Mouse (Mus musculus) liver, embryonic 12.5 days (tissue): ENCODE measurements around the gene Get4. TPM values are rescaled to one million over a fixed set of nuclear protein-coding genes. Genes with fewer than 3 reads are reported as not detected.

Source experiments
- ATAC-seq: fragments of 200-750 bp; cut with Nextera tagmentation; 2 replicates; pipeline ENCODE4 v1.8.0; 2017; ENCODE audit warnings: moderate number of reproducible peaks, mild to moderate bottlenecking, moderate library complexity
- H3K27ac ChIP-seq: fragments of 300-500 bp; sonication (generic); 2 replicates; pipeline ENCODE4 v1.5.1; 2016; ENCODE audit warnings: mild to moderate bottlenecking
- H3K27me3 ChIP-seq: fragments of 300-500 bp; sonication (generic); replicated peaks from 2 replicates; pipeline ENCODE4 v1.6.1; 2016; ENCODE audit warnings: mild to moderate bottlenecking, moderate library complexity
- H3K36me3 ChIP-seq: fragments of 300-500 bp; sonication (generic); 2 replicates; pipeline ENCODE4 v1.6.1; 2016; ENCODE audit warnings: mild to moderate bottlenecking, moderate library complexity
- H3K4me1 ChIP-seq: fragments of 300-500 bp; sonication (generic); 2 replicates; pipeline ENCODE4 v1.6.1; 2016
- H3K4me2 ChIP-seq: fragments of 300-500 bp; sonication (generic); 2 replicates; pipeline ENCODE4 v1.6.1; 2016; ENCODE audit warnings: mild to moderate bottlenecking, moderate library complexity
- H3K4me3 ChIP-seq: fragments of 300-500 bp; sonication (generic); 2 replicates; pipeline ENCODE4 v1.5.1; 2016; ENCODE audit warnings: mild to moderate bottlenecking, moderate library complexity
- H3K9ac ChIP-seq: fragments of 300-500 bp; sonication (generic); 2 replicates; pipeline ENCODE4 v1.6.1; 2016; ENCODE audit warnings: mild to moderate bottlenecking, moderate library complexity
- H3K9me3 ChIP-seq: fragments of 300-500 bp; sonication (generic); replicated peaks from 2 replicates; pipeline ENCODE4 v1.6.1; 2016; ENCODE audit warnings: mild to moderate bottlenecking, moderate library complexity
- WGBS: fragments of 180-500 bp; shearing (Covaris S2); methylation state at CpG from one replicate; pipeline ENCODE4 v1.1.7; 2016; ENCODE audit not compliant: insufficient replicate concordance; 5-methylcytosine and 5-hydroxymethylcytosine counted together
- polyA plus RNA-seq: library from polyadenylated mRNA; unstranded; fragments of >200 nt; fragmentation: Nextera tagmentation; extraction: Ambion mirVana; gene quantifications from 2 replicates; pipeline ENCODE4 v1.2.1, GENCODE M21; 2016

The Get4 gene
- polyA plus RNA-seq, 1 experiment from 2014 or later, result 165 TPM

DNA sequence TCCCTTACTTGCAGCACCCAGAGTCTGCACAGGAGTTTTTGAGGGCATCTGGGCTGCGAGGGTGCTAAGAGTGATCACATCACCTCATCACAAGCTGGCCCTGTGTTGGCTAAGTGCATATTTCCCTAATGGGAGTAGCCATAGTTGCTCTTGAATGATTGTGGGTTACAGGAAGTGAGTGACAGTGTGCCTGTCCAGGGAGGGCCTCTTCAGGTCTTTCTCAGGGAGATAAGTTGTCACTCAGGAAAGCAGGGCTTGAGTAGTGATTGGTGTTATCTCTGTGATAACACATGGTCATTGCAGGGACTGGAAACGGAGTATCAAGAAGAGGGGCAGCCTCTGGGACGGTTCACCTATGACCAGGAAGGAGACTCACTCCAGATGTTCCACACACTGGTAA, 4.4 kb upstream of the Get4 start:
- ATAC-seq, result peak; percentile 2; the same call in 1 of the 2 replicates
- Histone ChIP-seq H3K9ac (peak overlapping the region; percentile 10; the same call in 1 of the 2 replicates), H3K9me3 (no peaks in the 10 kb centered on the region), H3K4me2 (no peak overlapping the region), H3K4me1 (peaks cover 29% of the 10 kb centered on the region), H3K36me3 (peaks cover 80% of the 10 kb centered on the region), H3K4me3 (no peak overlapping the region), H3K27me3 (no peaks in the 10 kb centered on the region), H3K27ac (0 out of 2 replicates have a peak overlapping the region, but pooled peaks have one; percentile 2)
- WGBS, result 26% methylated on average over 3 of the region's 3 CpGs

DNA sequence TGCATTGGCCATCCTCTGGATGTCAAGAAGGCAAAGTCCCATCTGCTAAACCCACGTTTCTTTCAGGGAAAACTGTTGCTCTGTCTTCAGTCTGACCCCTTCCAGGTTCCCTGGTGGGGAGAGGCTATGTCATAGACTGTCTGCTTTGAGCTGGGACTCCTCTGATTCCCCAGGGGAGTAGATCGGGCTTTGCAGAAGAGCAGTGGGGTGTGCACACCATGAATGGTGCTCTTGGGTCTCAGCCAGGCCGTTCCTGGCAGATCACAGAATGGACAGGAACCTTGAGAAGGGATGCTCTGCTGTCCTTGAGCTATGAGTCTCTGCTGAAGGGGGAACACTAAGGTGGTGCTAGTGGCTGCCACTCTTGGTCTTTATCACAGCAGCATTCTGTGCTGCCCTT, 3.3 kb upstream of the Get4 start:
- H3K27ac ChIP-seq, result no peak overlapping the region
- H3K9ac ChIP-seq, result no peak overlapping the region
- no peaks in the 10 kb centered on the region for H3K27me3 ChIP-seq
- peaks cover 39% of the 10 kb centered on the region for H3K4me1 ChIP-seq
- no peak for ATAC-seq
- H3K9me3 ChIP-seq, result no peaks in the 10 kb centered on the region
- H3K36me3 ChIP-seq, result peaks cover 71% of the 10 kb centered on the region
- WGBS, result 82% methylated on average over 3 of the region's 3 CpGs
- H3K4me2 ChIP-seq, result no peak overlapping the region
- H3K4me3 ChIP-seq, result no peak overlapping the region

DNA sequence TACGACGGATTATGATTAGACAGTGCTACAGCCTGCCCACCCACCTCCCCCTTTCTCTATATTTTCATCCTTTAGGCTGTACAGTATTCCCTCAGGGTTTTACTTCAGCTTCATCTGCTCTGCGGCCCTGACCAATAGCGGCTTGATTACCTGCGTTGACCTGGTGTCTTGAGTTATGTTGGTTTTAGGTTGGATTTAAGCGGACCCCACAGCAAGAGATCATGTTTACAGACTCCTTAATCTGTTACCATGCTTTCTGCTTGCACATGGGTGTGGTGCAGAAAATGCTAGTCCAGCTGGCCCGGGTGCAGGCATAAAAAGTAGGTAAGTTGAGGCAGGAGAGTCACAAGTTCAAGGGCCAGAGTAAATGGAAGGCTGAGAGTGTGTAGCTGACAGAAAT, 845 bp upstream of the Get4 start:
- WGBS, result 77% methylated on average over 7 of the region's 7 CpGs
- peak overlapping the region; percentile 73 for H3K4me3 ChIP-seq
- H3K4me1 ChIP-seq, result peaks cover 64% of the 10 kb centered on the region

DNA sequence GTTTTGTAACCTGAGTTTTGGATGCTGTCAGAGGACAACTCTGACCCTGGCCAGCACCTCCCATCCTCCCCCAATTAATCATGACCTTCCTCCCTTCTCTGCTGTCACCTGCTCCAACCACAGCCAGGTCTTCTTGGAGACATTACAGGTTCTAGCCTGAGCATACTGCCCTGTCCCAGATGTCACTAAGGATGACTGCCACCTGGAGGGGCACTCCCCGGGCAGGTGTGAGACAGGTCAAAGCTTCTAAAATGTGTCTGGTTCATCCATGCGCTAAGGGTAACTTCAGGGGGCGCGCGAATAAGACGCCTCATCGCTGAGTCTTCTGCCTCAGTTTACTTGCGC, 416 bp upstream of the Get4 start:
- no peaks in the 10 kb centered on the region for H3K9me3 ChIP-seq
- peaks cover 70% of the 10 kb centered on the region for H3K36me3 ChIP-seq
- WGBS, result 2% methylated on average over 8 of the region's 8 CpGs
- H3K27me3 ChIP-seq, result no peaks in the 10 kb centered on the region
- ATAC-seq, result peak; percentile 11
- H3K4me2 ChIP-seq, result peak overlapping the region; percentile 99
- peaks cover 64% of the 10 kb centered on the region for H3K4me1 ChIP-seq
- peak overlapping the region; percentile 97 for H3K27ac ChIP-seq
- H3K9ac ChIP-seq, result peak overlapping the region; percentile 77
- H3K4me3 ChIP-seq, result peak overlapping the region; percentile 73

More for the DNA sequence above, 845 bp upstream of the Get4 start:
- Histone ChIP-seq H3K27me3 (no peaks in the 10 kb centered on the region), H3K9ac (peak overlapping the region; percentile 77), H3K4me2 (peak overlapping the region; percentile 99), H3K9me3 (no peaks in the 10 kb centered on the region), H3K36me3 (peaks cover 71% of the 10 kb centered on the region), H3K27ac (peak overlapping the region; percentile 97)
- ATAC-seq, result no peak

DNA sequence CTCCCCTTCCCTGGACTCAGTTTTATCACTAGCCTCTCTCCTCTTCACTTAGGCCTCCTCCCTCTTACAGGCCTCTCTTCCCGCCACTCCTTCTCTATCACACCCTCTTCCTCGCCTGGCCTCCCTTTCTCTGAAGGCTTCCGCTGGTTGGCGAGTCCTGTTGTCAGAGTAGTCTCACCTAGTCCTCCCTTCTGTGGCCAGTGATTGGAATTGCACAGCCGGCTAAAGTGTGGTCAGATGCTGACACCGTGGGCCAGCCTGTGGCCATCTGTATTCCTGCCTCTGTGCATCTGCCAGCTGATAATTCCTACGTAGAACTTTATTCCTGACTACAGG, 754 bp downstream of the Get4 start:
- peak overlapping the region; percentile 77 for H3K9ac ChIP-seq
- peak overlapping the region; percentile 99 for H3K4me2 ChIP-seq
- peak overlapping the region; percentile 97 for H3K27ac ChIP-seq
- no peaks in the 10 kb centered on the region for H3K9me3 ChIP-seq
- WGBS, result 0% methylated on average over 7 of the region's 7 CpGs
- peaks cover 64% of the 10 kb centered on the region for H3K4me1 ChIP-seq
- peak overlapping the region; percentile 73 for H3K4me3 ChIP-seq
- H3K27me3 ChIP-seq, result no peaks in the 10 kb centered on the region
- peak; percentile 75 for ATAC-seq
- peaks cover 70% of the 10 kb centered on the region for H3K36me3 ChIP-seq

DNA sequence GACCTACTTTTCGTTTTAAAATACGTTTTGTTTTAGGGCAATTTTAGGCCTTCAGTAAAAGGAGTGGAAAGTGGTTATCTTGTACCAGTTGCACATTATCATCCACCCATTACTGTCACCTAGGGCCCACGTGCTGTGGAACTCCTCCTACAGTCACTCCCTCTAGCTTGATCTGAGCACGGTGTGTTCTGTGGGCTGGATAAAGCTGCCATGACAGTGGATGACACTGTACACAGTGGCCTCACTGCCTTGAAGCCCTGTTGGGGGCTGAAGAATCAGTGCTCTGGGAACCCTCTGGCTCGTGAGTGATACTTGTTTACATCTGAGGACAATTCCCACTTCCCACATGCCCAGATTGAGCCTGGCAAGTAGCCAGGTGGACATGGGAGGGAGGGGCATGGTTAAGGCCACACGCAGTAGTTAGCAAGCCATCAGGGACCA, 1.2 kb downstream of the Get4 start:
- Histone ChIP-seq H3K36me3 (peaks cover 70% of the 10 kb centered on the region), H3K4me1 (peaks cover 67% of the 10 kb centered on the region), H3K9me3 (no peaks in the 10 kb centered on the region), H3K27ac (peak overlapping the region; percentile 97), H3K4me2 (peak overlapping the region; percentile 99), H3K4me3 (peak overlapping the region; percentile 73), H3K27me3 (no peaks in the 10 kb centered on the region), H3K9ac (peak overlapping the region; percentile 77)
- whole genome bisulfite sequencing, result 4% methylated on average over 6 of the region's 6 CpGs
- peak; percentile 64 for ATAC-seq

DNA sequence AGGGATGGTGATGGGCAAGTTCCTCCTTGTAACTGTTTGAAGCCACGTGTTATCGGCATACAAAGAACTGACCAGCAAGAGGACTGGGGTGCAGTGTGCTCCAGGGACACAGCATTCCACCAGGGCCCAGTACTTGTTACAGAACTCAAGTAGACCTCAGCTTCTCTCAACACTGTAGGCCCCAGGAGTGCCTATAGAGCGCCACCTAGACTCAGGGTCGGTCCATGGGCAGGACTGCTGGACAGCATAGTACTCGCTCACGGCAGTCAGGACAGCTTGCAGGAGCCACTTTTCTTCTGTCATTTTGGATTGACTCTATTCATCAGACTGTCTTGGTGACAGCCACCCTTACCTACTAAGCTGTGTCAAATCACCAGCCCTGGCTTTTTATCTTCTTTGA, 2.8 kb downstream of the Get4 start:
- H3K4me1 ChIP-seq, result peaks cover 82% of the 10 kb centered on the region
- H3K36me3 ChIP-seq, result peaks cover 71% of the 10 kb centered on the region
- WGBS, result 77% methylated on average over 6 of the region's 6 CpGs
- ATAC-seq, result no peak
- H3K27me3 ChIP-seq, result no peaks in the 10 kb centered on the region
- H3K9ac ChIP-seq, result peak overlapping the region; percentile 77; the same call in 1 of the 2 replicates
- H3K27ac ChIP-seq, result 0 out of 2 replicates have a peak overlapping the region, but pooled peaks have one; percentile 97
- H3K9me3 ChIP-seq, result no peaks in the 10 kb centered on the region
- H3K4me2 ChIP-seq, result peak overlapping the region; percentile 99
- no peak overlapping the region for H3K4me3 ChIP-seq

DNA sequence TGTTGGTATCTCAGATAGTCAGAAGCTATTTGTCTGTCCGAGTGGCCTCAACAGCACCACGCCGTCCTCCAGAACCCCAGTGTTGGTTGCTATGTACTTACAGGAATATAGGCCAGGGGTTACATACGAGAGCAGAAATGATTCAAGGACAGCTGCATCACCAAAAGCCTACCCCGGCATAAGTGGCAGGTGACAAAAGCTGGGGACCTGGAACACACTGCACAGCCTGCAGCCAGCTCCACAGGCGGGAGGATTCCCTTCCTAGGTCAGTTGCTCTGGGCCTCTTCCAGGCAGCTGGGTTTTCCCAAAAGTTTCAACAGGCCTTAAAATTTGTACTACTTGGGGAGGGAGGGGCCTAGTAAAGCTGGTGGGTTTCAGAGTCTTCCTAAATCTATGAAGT, 3.7 kb downstream of the Get4 start:
- ATAC-seq, result no peak
- Histone ChIP-seq H3K27me3 (no peaks in the 10 kb centered on the region), H3K9ac (0 out of 2 replicates have a peak overlapping the region, but pooled peaks have one; percentile 20), H3K9me3 (no peaks in the 10 kb centered on the region), H3K36me3 (peaks cover 71% of the 10 kb centered on the region), H3K4me1 (peaks cover 89% of the 10 kb centered on the region), H3K27ac (peak overlapping the region; percentile 39; the same call in 1 of the 2 replicates), H3K4me2 (peak overlapping the region; percentile 99), H3K4me3 (no peak overlapping the region)
- WGBS, result 80% methylated on average over 6 of the region's 6 CpGs

DNA sequence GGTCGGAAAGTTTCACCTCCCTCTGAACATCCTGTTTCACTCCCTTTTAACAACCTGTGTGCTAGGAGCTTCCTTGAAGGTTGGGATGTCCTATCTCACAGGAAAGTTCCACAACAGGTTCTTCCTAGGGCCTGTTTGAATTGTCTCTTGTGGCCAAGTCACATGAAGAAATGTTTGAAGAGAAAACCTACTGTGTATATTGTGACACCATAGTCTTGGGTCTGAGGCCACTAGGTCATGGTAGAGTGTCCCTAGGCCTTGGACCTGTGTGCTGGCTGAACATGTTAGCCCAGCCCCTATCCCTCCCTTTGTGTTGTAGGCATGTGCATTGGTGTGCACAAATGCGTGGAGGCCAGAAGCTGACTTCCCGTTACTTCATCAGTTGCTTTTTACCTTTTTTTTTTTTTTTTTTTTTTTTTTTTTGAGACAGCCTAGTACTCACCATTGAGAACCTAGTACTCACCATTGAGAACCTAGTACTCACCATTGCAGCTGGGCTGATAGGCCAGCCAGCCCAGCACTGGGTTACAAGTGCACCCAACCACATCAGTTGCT, 4.2 kb downstream of the Get4 start:
- Histone ChIP-seq H3K9ac (peak overlapping the region; percentile 20; the same call in 1 of the 2 replicates), H3K4me2 (no peak overlapping the region)
- WGBS, result 76% methylated on average over 3 of the region's 3 CpGs

DNA sequence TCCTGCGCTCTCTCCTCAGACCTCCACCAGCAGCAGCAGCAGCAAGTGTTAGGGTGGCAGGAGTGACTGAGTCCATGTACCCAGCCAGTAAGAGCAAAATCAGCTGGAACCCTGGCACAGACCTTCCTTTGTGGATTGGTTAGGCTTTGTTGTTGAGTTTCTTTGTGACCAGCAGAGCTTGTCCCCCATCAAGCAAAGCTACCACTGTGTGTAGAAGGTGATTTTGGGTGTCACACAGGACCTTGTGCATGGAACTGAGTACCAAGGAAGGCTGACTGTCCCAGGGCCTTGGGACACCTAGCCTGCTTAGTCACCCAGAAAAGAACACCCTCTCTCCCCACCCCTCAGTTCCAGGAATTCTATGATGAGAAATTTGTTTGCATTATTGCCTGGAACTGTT, 5.1 kb downstream of the Get4 start:
- no peak for ATAC-seq
- peak overlapping the region; percentile 6; the same call in 1 of the 2 replicates for H3K9ac ChIP-seq
- H3K4me1 ChIP-seq, result peaks cover 91% of the 10 kb centered on the region
- H3K4me2 ChIP-seq, result no peak overlapping the region
- 88% methylated on average over 1 of the region's 1 CpGs for WGBS
- H3K27ac ChIP-seq, result peak overlapping the region; percentile 33
- peaks cover 85% of the 10 kb centered on the region for H3K36me3 ChIP-seq
- H3K4me3 ChIP-seq, result no peak overlapping the region
- no peaks in the 10 kb centered on the region for H3K9me3 ChIP-seq
- H3K27me3 ChIP-seq, result no peaks in the 10 kb centered on the region

More for the DNA sequence above, 4.2 kb downstream of the Get4 start:
- peaks cover 75% of the 10 kb centered on the region for H3K36me3 ChIP-seq
- no peak overlapping the region for H3K4me3 ChIP-seq
- no peaks in the 10 kb centered on the region for H3K27me3 ChIP-seq
- H3K9me3 ChIP-seq, result no peaks in the 10 kb centered on the region
- peak overlapping the region; percentile 42 for H3K27ac ChIP-seq
- peaks cover 89% of the 10 kb centered on the region for H3K4me1 ChIP-seq
- no peak for ATAC-seq

DNA sequence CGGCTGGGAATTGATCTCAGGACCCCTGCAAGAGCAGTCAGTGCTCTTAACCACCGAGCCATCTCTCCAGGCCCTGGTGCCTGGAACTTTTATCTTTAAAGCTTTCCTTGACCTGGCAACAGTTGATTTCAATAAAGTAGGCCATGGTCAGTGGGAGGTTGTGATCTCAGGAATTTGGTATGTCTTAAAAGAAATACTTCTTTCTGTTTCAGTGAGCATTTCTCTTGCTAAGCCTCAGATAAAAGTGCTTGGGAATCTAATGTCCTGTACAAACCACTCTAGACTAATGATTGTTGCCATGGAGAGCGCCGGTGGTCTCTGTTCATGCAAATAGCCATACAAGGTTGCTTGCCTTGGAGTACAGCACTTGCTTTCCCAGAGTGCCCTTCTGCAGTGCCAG, 5.7 kb downstream of the Get4 start:
- H3K4me2 ChIP-seq, result no peak overlapping the region
- 74% methylated on average over 4 of the region's 4 CpGs for WGBS

DNA sequence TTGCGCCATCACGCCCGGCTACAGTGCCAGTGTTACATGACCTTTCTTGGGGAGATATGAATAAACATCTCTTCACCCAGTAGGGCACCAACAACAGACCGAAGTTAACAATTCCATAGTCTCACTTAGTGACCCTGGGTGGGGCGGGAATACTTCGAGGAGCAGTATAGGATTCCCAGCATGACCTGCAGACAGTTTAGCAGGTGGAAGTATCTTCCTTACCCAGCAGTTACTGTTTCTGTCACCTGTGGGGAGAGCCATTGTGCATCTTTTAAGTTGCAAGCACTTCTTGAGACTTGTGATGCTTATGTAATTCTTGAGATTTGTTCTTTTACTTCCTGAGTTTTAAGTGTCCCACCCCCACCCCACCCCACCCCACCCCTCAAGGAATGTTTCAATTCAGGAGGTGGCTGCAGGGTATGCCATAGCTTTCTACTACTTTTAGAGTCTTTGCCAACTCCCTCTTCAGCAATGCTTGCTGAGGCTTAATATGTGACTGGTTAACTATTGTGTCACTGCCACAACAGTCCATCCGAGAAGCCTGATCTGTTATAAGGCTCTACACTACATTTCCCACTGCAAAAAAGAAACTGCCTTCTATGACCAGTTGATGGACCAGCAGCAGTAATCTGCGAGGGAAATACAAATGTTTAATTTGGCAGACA, 6.4 kb downstream of the Get4 start:
- no peak overlapping the region for H3K4me2 ChIP-seq
- no peak for ATAC-seq
- no peak overlapping the region for H3K27ac ChIP-seq
- no peaks in the 10 kb centered on the region for H3K27me3 ChIP-seq
- no peak overlapping the region for H3K9ac ChIP-seq
- WGBS, result 90% methylated on average over 8 of the region's 8 CpGs
- H3K36me3 ChIP-seq, result peaks cover 97% of the 10 kb centered on the region
- peaks cover 84% of the 10 kb centered on the region for H3K4me1 ChIP-seq
- no peaks in the 10 kb centered on the region for H3K9me3 ChIP-seq
- no peak overlapping the region for H3K4me3 ChIP-seq

More for the DNA sequence above, 5.7 kb downstream of the Get4 start:
- peaks cover 90% of the 10 kb centered on the region for H3K36me3 ChIP-seq
- H3K4me3 ChIP-seq, result no peak overlapping the region
- H3K27ac ChIP-seq, result peak overlapping the region; percentile 39; the same call in 1 of the 2 replicates
- no peaks in the 10 kb centered on the region for H3K9me3 ChIP-seq
- H3K9ac ChIP-seq, result no peak overlapping the region
- no peak for ATAC-seq
- H3K27me3 ChIP-seq, result no peaks in the 10 kb centered on the region
- H3K4me1 ChIP-seq, result peaks cover 91% of the 10 kb centered on the region
